Mouse (Mus musculus): ENCODE data around the gene Lsm4. TPM values are rescaled to one million over a fixed set of nuclear protein-coding genes. Genes with fewer than 3 reads are reported as not detected.

The Lsm4 gene
- polyA plus RNA-seq, 1 experiment from 2014 or later: 98.5 TPM

DNA sequence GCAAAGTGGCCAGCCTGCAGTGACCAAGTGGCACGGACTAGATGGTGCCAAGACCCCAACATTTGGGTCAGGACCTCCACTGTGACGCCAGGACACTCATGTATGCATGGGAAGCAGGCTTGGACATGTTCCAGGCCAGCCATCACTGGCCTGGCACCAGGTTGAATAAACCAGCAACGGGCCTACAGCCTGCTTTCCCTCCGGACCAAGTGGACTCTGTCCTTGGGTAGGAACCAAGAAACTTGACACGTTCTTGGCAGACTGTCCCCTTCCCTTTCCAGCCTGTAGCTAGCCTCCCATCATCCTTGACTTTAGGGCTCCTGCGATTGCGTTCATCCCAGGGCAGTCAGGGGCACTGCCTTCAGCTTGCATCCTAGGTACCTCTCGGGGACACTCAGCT, 14.5 kb downstream of the Lsm4 start:
- Histone ChIP-seq H3K36me3 (replicated peaks; ENCODE audit: insufficient read depth, low read length) (no peaks in the 10 kb centered on the region), H3K4me1 (ENCODE audit: insufficient read depth) (peaks cover 6% of the 10 kb centered on the region; the same call in 1 of the 2 replicates), H3K4me3 (ENCODE audit: low read depth, low read length) (no peak overlapping the region), H3K27ac (ENCODE audit: low read depth) (no peak overlapping the region), H3K27me3 (ENCODE audit: insufficient read depth, low read length) (no peaks in the 10 kb centered on the region), H3K9ac (replicated peaks) (no peak overlapping the region), H3K4me2 (ENCODE audit: low read depth, low read length) (no peak overlapping the region), H3K9me3 (ENCODE audit: low read length) (no peaks in the 10 kb centered on the region)
- 81% methylated on average over 8 of the region's 8 CpGs for WGBS (ENCODE audit: insufficient replicate concordance)
- no peak for TF ChIP-seq EP300 (IDR thresholded peaks at IDR 0.05; ENCODE audit: low read depth)
- DNase-seq (no peak), ATAC-seq (no peak)

DNA sequence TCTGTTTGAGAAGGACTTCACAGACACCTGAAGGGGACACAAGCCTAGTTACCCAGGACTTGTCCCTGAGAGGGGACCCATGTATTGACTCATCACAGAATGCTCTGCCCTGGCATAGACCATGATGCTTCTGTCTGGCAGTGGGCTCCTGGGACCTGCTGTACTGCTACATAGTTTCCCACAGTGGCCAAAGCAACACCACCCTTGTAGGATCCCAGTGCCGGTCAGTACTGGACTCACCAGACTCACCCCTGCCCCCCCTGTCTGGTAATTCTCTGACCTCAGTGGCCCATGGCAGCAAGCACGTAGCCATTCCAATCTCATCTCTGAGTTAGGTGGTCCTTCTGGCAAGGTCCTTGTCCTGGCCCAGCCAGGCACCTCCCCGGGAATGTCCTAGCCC, 15.1 kb downstream of the Lsm4 start:
- Histone ChIP-seq H3K27ac (ENCODE audit: low read depth) (no peak overlapping the region), H3K4me2 (ENCODE audit: low read depth, low read length) (no peak overlapping the region), H3K36me3 (replicated peaks; ENCODE audit: insufficient read depth, low read length) (no peaks in the 10 kb centered on the region), H3K9ac (replicated peaks) (no peak overlapping the region), H3K9me3 (ENCODE audit: low read length) (no peaks in the 10 kb centered on the region), H3K4me1 (ENCODE audit: insufficient read depth) (peaks cover 6% of the 10 kb centered on the region; the same call in 1 of the 2 replicates), H3K27me3 (ENCODE audit: insufficient read depth, low read length) (no peaks in the 10 kb centered on the region), H3K4me3 (ENCODE audit: low read depth, low read length) (no peak overlapping the region)
- WGBS (ENCODE audit: insufficient replicate concordance): 79% methylated on average over 3 of the region's 3 CpGs
- TF ChIP-seq EP300 (IDR thresholded peaks at IDR 0.05; ENCODE audit: low read depth) (no peak), CTCF (IDR thresholded peaks at IDR 0.05; ENCODE audit: low read depth) (no peak)
- DNase-seq: no peak
- no peak for ATAC-seq

GRCm38 (mm10) chr8:70689892-70690390, 16.9 kb downstream of the Lsm4 start:
- no peaks in the 10 kb centered on the region for H3K9me3 ChIP-seq (ENCODE audit: low read length)
- no peak overlapping the region for H3K27ac ChIP-seq (ENCODE audit: low read depth)
- H3K4me1 ChIP-seq (ENCODE audit: insufficient read depth): peaks cover 13% of the 10 kb centered on the region
- DNase-seq (no peak), ATAC-seq (no peak)
- H3K4me3 ChIP-seq (ENCODE audit: low read depth, low read length): no peak overlapping the region
- H3K9ac ChIP-seq (replicated peaks): no peak overlapping the region
- TF ChIP-seq EP300 (IDR thresholded peaks at IDR 0.05; ENCODE audit: low read depth) (no peak), CTCF (IDR thresholded peaks at IDR 0.05; ENCODE audit: low read depth) (no peak)
- H3K36me3 ChIP-seq (replicated peaks; ENCODE audit: insufficient read depth, low read length): no peaks in the 10 kb centered on the region
- no peak overlapping the region for H3K4me2 ChIP-seq (ENCODE audit: low read depth, low read length)
- WGBS (ENCODE audit: insufficient replicate concordance): 73% methylated on average over 5 of the region's 5 CpGs
- no peaks in the 10 kb centered on the region for H3K27me3 ChIP-seq (ENCODE audit: insufficient read depth, low read length)

- no peak overlapping the region for H3K4me2 ChIP-seq (ENCODE audit: low read depth, low read length)
- H3K4me1 ChIP-seq (ENCODE audit: insufficient read depth): peaks cover 26% of the 10 kb centered on the region
- H3K9ac ChIP-seq (replicated peaks): no peak overlapping the region
- WGBS (ENCODE audit: insufficient replicate concordance): 83% methylated on average over 4 of the region's 4 CpGs
- no peak for ATAC-seq
- H3K4me3 ChIP-seq (ENCODE audit: low read depth, low read length): no peak overlapping the region
- no peaks in the 10 kb centered on the region for H3K36me3 ChIP-seq (replicated peaks; ENCODE audit: insufficient read depth, low read length)
- TF ChIP-seq CTCF (IDR thresholded peaks at IDR 0.05; ENCODE audit: low read depth): no peak
- TF ChIP-seq EP300 (IDR thresholded peaks at IDR 0.05; ENCODE audit: low read depth): no peak
- H3K27me3 ChIP-seq (ENCODE audit: insufficient read depth, low read length): no peaks in the 10 kb centered on the region
- H3K27ac ChIP-seq (ENCODE audit: low read depth): no peak overlapping the region
- H3K9me3 ChIP-seq (ENCODE audit: low read length): no peaks in the 10 kb centered on the region
- DNase-seq: no peak
Measured at GRCm38 (mm10) chr8:70691230-70691629, 18.2 kb downstream of the Lsm4 start.

GRCm38 (mm10) chr8:70691727-70692231, 18.7 kb downstream of the Lsm4 start:
- H3K36me3 ChIP-seq (replicated peaks; ENCODE audit: insufficient read depth, low read length): no peaks in the 10 kb centered on the region
- no peak overlapping the region for H3K27ac ChIP-seq (ENCODE audit: low read depth)
- ATAC-seq (no peak), DNase-seq (no peak)
- H3K4me2 ChIP-seq (ENCODE audit: low read depth, low read length): peak overlapping the region; percentile 28; the same call in 1 of the 2 replicates
- peaks cover 31% of the 10 kb centered on the region for H3K4me1 ChIP-seq (ENCODE audit: insufficient read depth)
- H3K4me3 ChIP-seq (ENCODE audit: low read depth, low read length): no peak overlapping the region
- 16% methylated on average over 20 of the region's 20 CpGs for WGBS (ENCODE audit: insufficient replicate concordance)
- no peak for TF ChIP-seq CTCF (IDR thresholded peaks at IDR 0.05; ENCODE audit: low read depth)
- H3K9ac ChIP-seq (replicated peaks): no peak overlapping the region
- H3K9me3 ChIP-seq (ENCODE audit: low read length): no peaks in the 10 kb centered on the region
- no peaks in the 10 kb centered on the region for H3K27me3 ChIP-seq (ENCODE audit: insufficient read depth, low read length)

- no peak for ATAC-seq
- TF ChIP-seq CTCF (IDR thresholded peaks at IDR 0.05; ENCODE audit: low read depth) (no peak), EP300 (IDR thresholded peaks at IDR 0.05; ENCODE audit: low read depth) (no peak)
- Histone ChIP-seq H3K4me3 (ENCODE audit: low read depth, low read length) (no peak overlapping the region), H3K9ac (replicated peaks) (no peak overlapping the region), H3K9me3 (ENCODE audit: low read length) (no peaks in the 10 kb centered on the region), H3K4me2 (ENCODE audit: low read depth, low read length) (no peak overlapping the region), H3K27me3 (ENCODE audit: insufficient read depth, low read length) (no peaks in the 10 kb centered on the region), H3K36me3 (replicated peaks; ENCODE audit: insufficient read depth, low read length) (no peaks in the 10 kb centered on the region), H3K27ac (ENCODE audit: low read depth) (no peak overlapping the region), H3K4me1 (ENCODE audit: insufficient read depth) (peaks cover 45% of the 10 kb centered on the region)
- DNase-seq: no peak
- WGBS (ENCODE audit: insufficient replicate concordance): 30% methylated on average over 5 of the region's 5 CpGs
Measured at GRCm38 (mm10) chr8:70693636-70694035, 20.6 kb downstream of the Lsm4 start.
